Mouse (Mus musculus) G1E-ER4 (cell line): Measurements from ENCODE around the gene Fdxr. TPM values are rescaled to one million over a fixed set of nuclear protein-coding genes. Genes with fewer than 3 reads are reported as not detected.

Experiments used
- GATA1 ChIP-seq: IDR thresholded peaks from one replicate; pipeline ENCODE4 v1.8.0; 2012; ENCODE audit warnings: low read length, inconsistent platforms
- polyA plus RNA-seq: library from polyadenylated mRNA; stranded (reverse); fragments of >175 nt; gene quantifications from 2 replicates; pipeline ENCODE4 v1.2.3, GENCODE M21; 2012

The Fdxr gene
- polyA plus RNA-seq, result 43.5 and 49.9 TPM in 2 replicates

GRCm38 (mm10) chr11:115276780-115277603 lies at the start of gene Fdxr:
Gene Fdxr, minus strand, starts transcription at chr11:115277050.
- TF ChIP-seq GATA1, result no peak

- TF ChIP-seq GATA1, result no peak
Measured at GRCm38 (mm10) chr11:115323354-115323753, 46.5 kb upstream of the Fdxr start.

- TF ChIP-seq GATA1, result no peak
Measured at GRCm38 (mm10) chr11:115321906-115322693, 45.2 kb upstream of the Fdxr start, which contains the start of gene Ush1g. Gene Ush1g, minus strand, starts transcription at chr11:115322041.

GRCm38 (mm10) chr11:115319704-115320383 lies 43.0 kb upstream of the Fdxr start:
- no peak for TF ChIP-seq GATA1

- no peak for TF ChIP-seq GATA1
Measured at GRCm38 (mm10) chr11:115318245-115319027, 41.6 kb upstream of the Fdxr start.

- no peak for TF ChIP-seq GATA1
Measured at GRCm38 (mm10) chr11:115317204-115317603, 40.4 kb upstream of the Fdxr start.

- no peak for TF ChIP-seq GATA1
Measured at GRCm38 (mm10) chr11:115314249-115314648, 37.4 kb upstream of the Fdxr start.

- no peak for TF ChIP-seq GATA1
Measured at GRCm38 (mm10) chr11:115308781-115309180, 31.9 kb upstream of the Fdxr start.

- no peak for TF ChIP-seq GATA1
Measured at GRCm38 (mm10) chr11:115306863-115307262, 30.0 kb upstream of the Fdxr start, which contains the start of gene Otop2. Gene Otop2, plus strand, starts transcription at chr11:115307163.

- no peak for TF ChIP-seq GATA1
Measured at GRCm38 (mm10) chr11:115303167-115303566, 26.3 kb upstream of the Fdxr start.

- no peak for TF ChIP-seq GATA1
Measured at GRCm38 (mm10) chr11:115301351-115301750, 24.5 kb upstream of the Fdxr start.

GRCm38 (mm10) chr11:115300745-115301144 lies 23.9 kb upstream of the Fdxr start:
- TF ChIP-seq GATA1, result no peak

- no peak for TF ChIP-seq GATA1
Measured at GRCm38 (mm10) chr11:115298160-115298559, 21.3 kb upstream of the Fdxr start.

- TF ChIP-seq GATA1, result no peak
Measured at GRCm38 (mm10) chr11:115297214-115297826, 20.5 kb upstream of the Fdxr start, which contains the start of gene Fads6. Gene Fads6, minus strand, starts transcription at chr11:115297663.
